Mouse (Mus musculus): ENCODE measurements around the gene Coa4. TPM values are rescaled to one million over a fixed set of nuclear protein-coding genes. Genes with fewer than 3 reads are reported as not detected.
"Not testable (repeated sequence)": the region's sequence is repeated elsewhere in the genome, so short reads cannot be mapped to it uniquely, and the experiment has no call there.

The Coa4 gene
- polyA plus RNA-seq, 2 experiments = 9.4 to 13.9 TPM

DNA sequence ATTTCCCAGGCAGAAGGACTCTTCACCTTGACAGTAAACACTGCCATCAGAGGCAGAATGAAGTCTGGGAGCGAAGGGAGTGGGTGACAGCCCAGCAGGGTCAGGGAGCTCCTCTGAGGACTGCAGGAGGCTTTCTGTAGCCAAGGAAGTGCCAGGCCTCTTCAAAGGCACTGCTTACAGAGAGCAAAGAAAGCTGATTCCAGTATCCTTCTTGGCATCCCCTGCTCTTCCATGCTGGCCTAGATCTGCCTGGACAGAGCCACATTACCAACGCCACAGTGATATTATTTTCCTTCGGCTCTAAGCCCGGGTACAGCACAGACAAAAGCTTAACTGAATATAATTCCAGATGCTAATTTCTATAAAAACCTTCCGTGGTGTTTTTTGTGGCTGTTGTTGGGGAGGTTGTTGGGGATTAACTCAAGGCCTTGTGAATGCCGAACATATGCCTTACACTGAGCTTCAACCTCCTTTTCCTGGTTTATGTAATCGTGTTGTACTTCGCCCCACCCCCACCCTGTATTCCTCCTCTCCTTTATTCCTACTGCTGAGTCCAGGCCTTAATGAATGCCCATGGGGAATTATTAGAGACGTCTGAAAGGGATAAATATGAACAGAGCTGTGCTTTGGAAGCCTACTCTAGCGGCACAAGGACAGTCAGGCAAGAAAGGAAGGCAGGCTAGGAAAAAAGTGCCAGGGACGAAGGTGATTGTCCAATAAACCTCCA is 25.2 kb downstream of the Coa4 start:
- Histone ChIP-seq H3K4me1 (replicated peaks; ENCODE audit: control insufficient read depth in 2 of 2, insufficient read depth in 2 of 2, low read length in 1 of 2) (peaks cover 11 to 17% of the 10 kb centered on the region in 2 experiments), H3K36me3 (replicated peaks; ENCODE audit: control insufficient read depth, insufficient read depth, low read depth) (no peaks in the 10 kb centered on the region), H3K9me3 (ENCODE audit: control insufficient read depth, low read length) (no peaks in the 10 kb centered on the region), H3K27me3 (ENCODE audit: control insufficient read depth, insufficient read depth, low read length) (no peaks in the 10 kb centered on the region), H3K4me3 (ENCODE audit: insufficient read depth in 1 of 2, low read depth in 2 of 2, low read length in 2 of 2) (no peak overlapping the region), H3K4me2 (ENCODE audit: low read depth) (no peak overlapping the region), H3K9ac (replicated peaks) (no peak overlapping the region), H3K27ac (no peak overlapping the region)
- TF ChIP-seq CTCF (IDR thresholded peaks at IDR 0.05; ENCODE audit: low read depth) = no peak
- TF ChIP-seq EP300 (IDR thresholded peaks at IDR 0.05; ENCODE audit: low read depth) = no peak
- WGBS (ENCODE audit: insufficient replicate concordance) = 75% methylated on average over 11 of the region's 11 CpGs
- ATAC-seq (ENCODE audit: insufficient read depth) = no peak
- no peak for DNase-seq (ENCODE audit: low read depth in 3 of 3, low spot score in 3 of 3)

DNA sequence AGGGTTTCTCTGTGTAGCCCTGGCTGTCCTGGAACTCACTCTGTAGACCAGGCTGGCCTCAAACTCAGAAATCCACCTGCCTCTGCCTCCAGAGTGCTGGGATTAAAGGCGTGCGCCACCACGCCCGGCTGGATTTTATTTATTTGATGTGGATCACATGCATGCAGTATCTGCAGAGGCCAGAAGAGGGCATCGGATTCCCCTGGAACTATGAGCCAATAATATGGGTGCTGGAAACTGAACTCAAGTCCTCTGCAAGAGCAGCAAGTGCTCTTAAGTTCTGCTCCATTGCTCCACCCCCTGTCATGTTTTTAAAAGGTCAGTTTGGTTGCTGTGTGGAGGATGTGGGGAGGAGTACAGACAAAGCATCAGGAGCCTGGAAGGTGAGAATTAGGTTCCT is 30.4 kb downstream of the Coa4 start:
- TF ChIP-seq CTCF (IDR thresholded peaks at IDR 0.05; ENCODE audit: low read depth) = peak; percentile 58

DNA sequence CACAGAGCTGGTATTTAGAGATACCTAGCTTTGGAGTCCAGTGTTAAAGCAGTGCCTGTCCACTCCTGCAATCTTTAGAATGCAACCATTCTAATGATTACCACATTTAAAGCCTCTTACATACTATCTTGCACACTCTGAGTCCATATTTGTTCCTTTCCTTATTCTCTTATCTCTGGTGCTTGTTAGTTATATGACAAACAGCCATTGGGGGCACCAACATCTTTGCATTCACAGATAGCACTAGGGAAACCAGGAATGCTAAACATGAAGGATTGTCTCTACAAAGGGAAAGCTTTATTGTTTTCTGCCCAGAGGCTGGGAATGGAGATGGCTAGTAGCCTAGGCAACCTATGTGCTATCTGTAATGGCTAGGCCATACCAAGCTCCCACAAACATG is 33.0 kb downstream of the Coa4 start:
- no peaks in the 10 kb centered on the region; the same call in 1 of the 2 replicates for H3K36me3 ChIP-seq (replicated peaks; ENCODE audit: control insufficient read depth, insufficient read depth, low read depth)
- DNase-seq (ENCODE audit: low read depth in 3 of 3, low spot score in 3 of 3) = peak in 2 of 3 experiments; percentile 37 to 45
- ATAC-seq (ENCODE audit: insufficient read depth) = peak; percentile 42
- TF ChIP-seq EP300 (IDR thresholded peaks at IDR 0.05; ENCODE audit: low read depth) = 0 out of 2 replicates have a peak, but pooled peaks have one; percentile 16
- no peak for TF ChIP-seq CTCF (IDR thresholded peaks at IDR 0.05; ENCODE audit: low read depth)
- peak overlapping the region; percentile 76 for H3K27ac ChIP-seq
- H3K4me3 ChIP-seq (ENCODE audit: insufficient read depth in 1 of 2, low read depth in 2 of 2, low read length in 2 of 2) = no peak overlapping the region
- peak overlapping the region; percentile 34 for H3K4me2 ChIP-seq (ENCODE audit: low read depth)
- no peaks in the 10 kb centered on the region for H3K9me3 ChIP-seq (ENCODE audit: control insufficient read depth, low read length)
- H3K27me3 ChIP-seq (ENCODE audit: control insufficient read depth, insufficient read depth, low read length) = no peaks in the 10 kb centered on the region
- H3K9ac ChIP-seq (replicated peaks) = no peak overlapping the region; the same call in 1 of the 2 replicates
- H3K4me1 ChIP-seq (replicated peaks; ENCODE audit: control insufficient read depth in 2 of 2, insufficient read depth in 2 of 2, low read length in 1 of 2) = peaks cover 26 to 35% of the 10 kb centered on the region in 2 experiments

More for the DNA sequence above, 30.4 kb downstream of the Coa4 start:
- ATAC-seq (ENCODE audit: insufficient read depth); H3K27ac ChIP-seq; H3K4me2 ChIP-seq (ENCODE audit: low read depth); H3K9me3 ChIP-seq (ENCODE audit: control insufficient read depth, low read length); DNase-seq (ENCODE audit: low read depth in 3 of 3, low spot score in 3 of 3); H3K36me3 ChIP-seq (replicated peaks; ENCODE audit: control insufficient read depth, insufficient read depth, low read depth); H3K9ac ChIP-seq (replicated peaks); H3K4me3 ChIP-seq (ENCODE audit: insufficient read depth in 1 of 2, low read depth in 2 of 2, low read length in 2 of 2); H3K27me3 ChIP-seq (ENCODE audit: control insufficient read depth, insufficient read depth, low read length): not testable (repeated sequence)
- peaks cover 25 to 30% of the 10 kb centered on the region in 2 experiments for H3K4me1 ChIP-seq (replicated peaks; ENCODE audit: control insufficient read depth in 2 of 2, insufficient read depth in 2 of 2, low read length in 1 of 2)
- 82% methylated on average over 5 of the region's 5 CpGs for WGBS (ENCODE audit: insufficient replicate concordance)

DNA sequence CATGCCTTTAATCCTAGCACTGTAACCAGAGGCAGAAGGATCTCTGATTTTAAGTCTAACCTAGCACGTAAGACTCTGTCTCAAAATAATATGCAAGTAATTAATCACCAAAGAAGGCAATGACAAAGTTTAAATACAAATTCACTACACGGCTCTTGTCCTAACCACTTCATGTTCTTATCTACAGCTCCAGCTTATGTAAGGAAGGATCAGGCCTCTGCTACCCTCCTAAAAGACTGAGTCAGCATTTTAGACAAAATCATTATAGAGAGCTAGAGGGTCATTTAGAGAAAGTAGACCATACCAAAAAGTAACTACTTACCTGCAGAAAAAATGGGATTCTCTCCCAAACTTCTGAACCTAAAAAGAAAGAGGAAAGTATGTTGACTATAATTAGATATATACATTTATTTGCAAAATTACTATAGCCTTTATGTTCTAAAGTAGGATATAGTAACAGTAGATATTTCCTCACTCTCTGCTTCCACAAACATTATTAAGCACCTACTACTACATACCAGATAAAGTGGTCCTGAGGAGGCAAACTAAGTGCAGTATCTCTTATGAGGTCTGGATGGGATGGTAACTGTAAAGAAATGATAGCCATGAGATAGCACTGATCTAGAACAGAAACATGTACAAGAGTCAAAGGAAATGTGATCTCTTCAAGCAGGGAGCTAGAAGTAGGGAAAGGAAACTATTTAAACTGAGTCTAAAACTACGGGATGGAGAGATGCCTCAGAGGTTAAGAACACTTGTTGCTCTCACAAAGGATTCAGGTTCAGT is 34.3 kb downstream of the Coa4 start:
- TF ChIP-seq EP300 (IDR thresholded peaks at IDR 0.05; ENCODE audit: low read depth) (peak; percentile 79), CTCF (IDR thresholded peaks at IDR 0.05; ENCODE audit: low read depth) (no peak)
- Histone ChIP-seq H3K4me1 (replicated peaks; ENCODE audit: control insufficient read depth in 2 of 2, insufficient read depth in 2 of 2, low read length in 1 of 2) (peaks cover 26 to 35% of the 10 kb centered on the region in 2 experiments), H3K27me3 (ENCODE audit: control insufficient read depth, insufficient read depth, low read length) (no peaks in the 10 kb centered on the region), H3K9me3 (ENCODE audit: control insufficient read depth, low read length) (no peaks in the 10 kb centered on the region), H3K4me3 (ENCODE audit: insufficient read depth in 1 of 2, low read depth in 2 of 2, low read length in 2 of 2) (no peak overlapping the region), H3K9ac (replicated peaks) (peak overlapping the region; percentile 19), H3K36me3 (replicated peaks; ENCODE audit: control insufficient read depth, insufficient read depth, low read depth) (no peaks in the 10 kb centered on the region; the same call in 1 of the 2 replicates), H3K4me2 (ENCODE audit: low read depth) (peak overlapping the region; percentile 56), H3K27ac (peak overlapping the region; percentile 78)
- WGBS (ENCODE audit: insufficient replicate concordance) = 33% methylated on average over 3 of the region's 3 CpGs
- DNase-seq (ENCODE audit: low read depth in 3 of 3, low spot score in 3 of 3) (peak; percentile 58 to 61 (median 59)), ATAC-seq (ENCODE audit: insufficient read depth) (peak; percentile 90)

DNA sequence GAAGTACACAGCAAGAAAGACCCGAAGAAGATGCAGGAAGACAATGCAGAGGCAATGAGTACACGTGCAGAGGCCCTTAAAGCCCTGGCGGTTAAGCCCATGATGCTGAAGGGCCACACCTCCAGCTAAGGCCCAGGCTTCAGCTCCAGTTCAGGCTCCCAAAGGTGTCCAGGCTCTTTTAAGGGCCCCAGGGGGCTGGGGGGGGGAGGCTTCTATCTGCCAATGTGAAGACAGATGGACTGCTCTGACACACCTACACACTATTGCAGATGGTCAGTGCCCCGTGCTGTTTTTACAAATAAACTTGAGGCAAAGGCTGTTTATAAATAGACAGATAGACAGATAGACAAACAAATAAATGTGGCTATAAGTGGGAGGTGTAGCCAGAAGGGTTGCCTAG is 35.2 kb downstream of the Coa4 start:
- no peak for TF ChIP-seq EP300 (IDR thresholded peaks at IDR 0.05; ENCODE audit: low read depth)
- no peak for TF ChIP-seq CTCF (IDR thresholded peaks at IDR 0.05; ENCODE audit: low read depth)
- Histone ChIP-seq H3K9ac (replicated peaks) (peak overlapping the region; percentile 19; the same call in 1 of the 2 replicates), H3K27ac (peak overlapping the region; percentile 78), H3K9me3 (ENCODE audit: control insufficient read depth, low read length) (no peaks in the 10 kb centered on the region), H3K27me3 (ENCODE audit: control insufficient read depth, insufficient read depth, low read length) (no peaks in the 10 kb centered on the region), H3K4me1 (replicated peaks; ENCODE audit: control insufficient read depth in 2 of 2, insufficient read depth in 2 of 2, low read length in 1 of 2) (peaks cover 26 to 32% of the 10 kb centered on the region in 2 experiments), H3K4me2 (ENCODE audit: low read depth) (no peak overlapping the region), H3K36me3 (replicated peaks; ENCODE audit: control insufficient read depth, insufficient read depth, low read depth) (no peaks in the 10 kb centered on the region; the same call in 1 of the 2 replicates), H3K4me3 (ENCODE audit: insufficient read depth in 1 of 2, low read depth in 2 of 2, low read length in 2 of 2) (no peak overlapping the region)
- ATAC-seq (ENCODE audit: insufficient read depth) (no peak), DNase-seq (ENCODE audit: low read depth in 3 of 3, low spot score in 3 of 3) (no peak)
- 77% methylated on average over 4 of the region's 4 CpGs for WGBS (ENCODE audit: insufficient replicate concordance)
